Mouse (Mus musculus) limb, embryonic 14.5 days (tissue): ENCODE measurements at regions not wholly inside any gene's neighbourhood (a gene's known extent, or its start where the extent isn't known, plus 50 kb on each side); places are given as distances from the start of the nearest gene placed in this dataset.

Experiments
- ATAC-seq: fragments of 200-750 bp; cut with Nextera tagmentation; 2 replicates; pipeline ENCODE4 v1.8.0; 2017; ENCODE audit warnings: low read depth, moderate number of reproducible peaks, moderate TSS enrichment; ENCODE audit not compliant: low FRiP score
- DNase-seq: peaks from one replicate; pipeline ENCODE4 v3.0.0-alpha.2; 2015; ENCODE audit warnings: low spot score
- H3K27ac ChIP-seq: fragments of 300-500 bp; sonication (generic); replicated peaks from 2 replicates; pipeline ENCODE4 v1.5.1; 2014; ENCODE audit warnings: low read depth, mild to moderate bottlenecking, low read length, moderate library complexity, mixed read lengths
- H3K27me3 ChIP-seq: fragments of 300-500 bp; sonication (generic); 2 replicates; pipeline ENCODE4 v1.6.1; 2014; ENCODE audit warnings: low read length, mixed read lengths; ENCODE audit not compliant: control insufficient read depth, insufficient read depth
- H3K36me3 ChIP-seq: fragments of 300-500 bp; sonication (generic); 2 replicates; pipeline ENCODE4 v1.6.1; 2014; ENCODE audit warnings: mild to moderate bottlenecking, low read length, moderate library complexity, mixed read lengths; ENCODE audit not compliant: control insufficient read depth, insufficient read depth
- H3K4me1 ChIP-seq: fragments of 300-500 bp; sonication (generic); 2 replicates; pipeline ENCODE4 v1.6.1; 2014; ENCODE audit warnings: antibody characterized with exemption, low read length, mixed read lengths; ENCODE audit not compliant: control insufficient read depth, insufficient read depth
- H3K4me2 ChIP-seq: fragments of 300-500 bp; sonication (generic); replicated peaks from 2 replicates; pipeline ENCODE4 v1.6.1; 2014; ENCODE audit warnings: low read depth, mild to moderate bottlenecking, low read length, moderate library complexity; ENCODE audit not compliant: severe bottlenecking
- H3K4me3 ChIP-seq: fragments of 300-500 bp; sonication (generic); replicated peaks from 2 replicates; pipeline ENCODE4 v1.5.1; 2014; ENCODE audit warnings: low read length
- H3K9ac ChIP-seq: fragments of 300-500 bp; sonication (generic); 2 replicates; pipeline ENCODE4 v1.6.1; 2014; ENCODE audit warnings: mild to moderate bottlenecking, low read depth, low read length, moderate library complexity; ENCODE audit not compliant: severe bottlenecking
- H3K9me3 ChIP-seq: fragments of 300-500 bp; sonication (generic); 2 replicates; pipeline ENCODE4 v1.6.1; 2016; ENCODE audit warnings: low read length; ENCODE audit not compliant: control insufficient read depth
- POLR2A ChIP-seq: fragments of 200-500 bp; IDR thresholded peaks from 2 replicates; pipeline ENCODE4 v1.8.0; 2012; ENCODE audit warnings: inconsistent platforms, mild to moderate bottlenecking, moderate library complexity, borderline replicate concordance; ENCODE audit not compliant: insufficient read depth, insufficient read length; ENCODE audit errors: extremely low read depth
- WGBS: fragments of 180-500 bp; shearing (Covaris S2); extraction: QIAGEN DNeasy Blood & Tissue Kit; methylation state at CpG from one replicate; pipeline ENCODE4 v1.1.7; 2014; 5-methylcytosine and 5-hydroxymethylcytosine counted together

- Histone ChIP-seq H3K27ac (no peak overlapping the region), H3K4me1 (peaks cover 4% of the 10 kb centered on the region; the same call in 1 of the 2 replicates), H3K36me3 (no peaks in the 10 kb centered on the region), H3K27me3 (no peaks in the 10 kb centered on the region), H3K4me3 (no peak overlapping the region), H3K4me2 (no peak overlapping the region), H3K9ac (no peak overlapping the region), H3K9me3 (no peaks in the 10 kb centered on the region)
- DNase-seq (peak; percentile 17), ATAC-seq (no peak; the same call in 1 of the 2 replicates)
- no peak for TF ChIP-seq POLR2A
- WGBS: 72% methylated on average over 6 of the region's 6 CpGs
Measured at GRCm38 (mm10) chr5:97554274-97554673, 97.5 kb upstream of the Gk2 start.

GRCm38 (mm10) chr5:97553122-97553521 is 96.3 kb upstream of the Gk2 start:
- no peaks in the 10 kb centered on the region for H3K36me3 ChIP-seq
- DNase-seq (no peak), ATAC-seq (no peak)
- no peak for TF ChIP-seq POLR2A
- H3K4me1 ChIP-seq: peaks cover 4% of the 10 kb centered on the region; the same call in 1 of the 2 replicates
- no peak overlapping the region for H3K9ac ChIP-seq
- H3K9me3 ChIP-seq: no peaks in the 10 kb centered on the region
- WGBS: 64% methylated on average over 3 of the region's 3 CpGs
- no peak overlapping the region for H3K4me2 ChIP-seq
- no peak overlapping the region for H3K4me3 ChIP-seq
- H3K27me3 ChIP-seq: no peaks in the 10 kb centered on the region
- H3K27ac ChIP-seq: no peak overlapping the region

GRCm38 (mm10) chr5:97537492-97538257 is 80.9 kb upstream of the Gk2 start:
- DNase-seq: no peak
- Histone ChIP-seq H3K9me3 (no peaks in the 10 kb centered on the region), H3K27me3 (no peaks in the 10 kb centered on the region), H3K9ac (no peak overlapping the region), H3K27ac (no peak overlapping the region), H3K4me3 (no peak overlapping the region), H3K36me3 (no peaks in the 10 kb centered on the region), H3K4me1 (no peaks in the 10 kb centered on the region), H3K4me2 (no peak overlapping the region)
- no peak for ATAC-seq
- no peak for TF ChIP-seq POLR2A
- WGBS: 17% methylated on average over 3 of the region's 3 CpGs

- Histone ChIP-seq H3K4me3 (no peak overlapping the region), H3K36me3 (no peaks in the 10 kb centered on the region), H3K27me3 (no peaks in the 10 kb centered on the region), H3K4me1 (no peaks in the 10 kb centered on the region), H3K4me2 (no peak overlapping the region), H3K27ac (no peak overlapping the region), H3K9ac (no peak overlapping the region), H3K9me3 (no peaks in the 10 kb centered on the region)
- ATAC-seq (no peak), DNase-seq (no peak)
- TF ChIP-seq POLR2A: no peak
- 73% methylated on average over 5 of the region's 5 CpGs for WGBS
Measured at GRCm38 (mm10) chr5:97533733-97534132, 76.9 kb upstream of the Gk2 start.

GRCm38 (mm10) chr5:97527555-97527954 is 70.7 kb upstream of the Gk2 start:
- Histone ChIP-seq H3K4me3 (no peak overlapping the region), H3K27ac (no peak overlapping the region), H3K9me3 (no peaks in the 10 kb centered on the region), H3K36me3 (no peaks in the 10 kb centered on the region), H3K27me3 (no peaks in the 10 kb centered on the region), H3K4me2 (no peak overlapping the region), H3K4me1 (no peaks in the 10 kb centered on the region), H3K9ac (no peak overlapping the region)
- 71% methylated on average over 5 of the region's 5 CpGs for WGBS
- no peak for TF ChIP-seq POLR2A
- no peak for ATAC-seq
- no peak for DNase-seq
